Mouse (Mus musculus) ES-Bruce4 (cell line): Measurements from ENCODE around the gene Asic2. TPM values are rescaled to one million over a fixed set of nuclear protein-coding genes. Genes with fewer than 3 reads are reported as not detected.

Experiments
- H3K27ac ChIP-seq: 2 replicates; pipeline ENCODE4 v1.5.1; 2012; ENCODE audit warnings: low read length, inconsistent platforms; ENCODE audit not compliant: insufficient read depth
- H3K27me3 ChIP-seq: 2 replicates; pipeline ENCODE4 v1.6.1; 2012; ENCODE audit warnings: mild to moderate bottlenecking, low read length, inconsistent platforms; ENCODE audit not compliant: control insufficient read depth, poor library complexity, insufficient read depth, severe bottlenecking
- H3K36me3 ChIP-seq: 2 replicates; pipeline ENCODE4 v1.6.1; 2012; ENCODE audit warnings: inconsistent platforms, mild to moderate bottlenecking, low read length, moderate library complexity; ENCODE audit not compliant: control insufficient read depth, poor library complexity, insufficient read depth, severe bottlenecking
- H3K4me1 ChIP-seq: one replicate; pipeline ENCODE4 v1.8.1; 2011; ENCODE audit warnings: low read length; ENCODE audit not compliant: control insufficient read depth, insufficient read depth
- H3K4me3 ChIP-seq: 2 replicates; pipeline ENCODE4 v1.5.1; 2011; ENCODE audit warnings: low read depth, mild to moderate bottlenecking, low read length
- H3K9ac ChIP-seq: 2 replicates; pipeline ENCODE4 v1.6.1; 2012; ENCODE audit warnings: low read depth, mild to moderate bottlenecking, inconsistent platforms; ENCODE audit not compliant: poor library complexity, severe bottlenecking
- H3K9me3 ChIP-seq: replicated peaks from 2 replicates; pipeline ENCODE4 v1.6.1; 2012; ENCODE audit warnings: mild to moderate bottlenecking, low read length, inconsistent platforms; ENCODE audit not compliant: control insufficient read depth, poor library complexity, insufficient read depth, severe bottlenecking
- CTCF ChIP-seq: IDR thresholded peaks from one replicate; pipeline ENCODE4 v1.8.1; 2011; ENCODE audit warnings: low read depth, low read length
- EP300 ChIP-seq: IDR thresholded peaks from 2 replicates; pipeline ENCODE4 v1.6.1; 2011; ENCODE audit warnings: low read depth, low read length; ENCODE audit not compliant: insufficient read depth
- POLR2A ChIP-seq: IDR thresholded peaks from one replicate; pipeline ENCODE4 v1.8.1; 2011; ENCODE audit warnings: low read length; ENCODE audit not compliant: insufficient read depth
- polyA plus RNA-seq: library from polyadenylated mRNA; stranded (reverse); fragments of >200 nt; gene quantifications from 2 replicates; pipeline ENCODE4 v1.2.4, GENCODE M21; 2011; ENCODE audit warnings: low read depth; ENCODE audit not compliant: missing spikeins, insufficient read depth, insufficient read length

Gene Asic2
- polyA plus RNA-seq, 1 experiment: not detected

- Histone ChIP-seq H3K36me3 (no peaks in the 10 kb centered on the region), H3K27me3 (no peaks in the 10 kb centered on the region), H3K9ac (no peak overlapping the region), H3K27ac (no peak overlapping the region), H3K9me3 (no peaks in the 10 kb centered on the region), H3K4me3 (no peak overlapping the region), H3K4me1 (no peaks in the 10 kb centered on the region)
- no peak for TF ChIP-seq CTCF
- TF ChIP-seq EP300: no peak
- TF ChIP-seq POLR2A: no peak
Observed at GRCm38 (mm10) chr11:81060077-81060476, 908.2 kb downstream of the Asic2 start.

- no peaks in the 10 kb centered on the region for H3K27me3 ChIP-seq
- no peaks in the 10 kb centered on the region for H3K9me3 ChIP-seq
- H3K4me1 ChIP-seq: no peaks in the 10 kb centered on the region
- H3K9ac ChIP-seq: no peak overlapping the region
- TF ChIP-seq EP300 (no peak), CTCF (no peak), POLR2A (no peak)
- no peak overlapping the region for H3K27ac ChIP-seq
- no peaks in the 10 kb centered on the region for H3K36me3 ChIP-seq
- no peak overlapping the region for H3K4me3 ChIP-seq
Observed at GRCm38 (mm10) chr11:81059546-81059945, 908.7 kb downstream of the Asic2 start.

- Histone ChIP-seq H3K36me3 (no peaks in the 10 kb centered on the region), H3K9me3 (no peaks in the 10 kb centered on the region), H3K27me3 (no peaks in the 10 kb centered on the region), H3K4me3 (no peak overlapping the region), H3K9ac (no peak overlapping the region), H3K4me1 (no peaks in the 10 kb centered on the region), H3K27ac (no peak overlapping the region)
- no peak for TF ChIP-seq POLR2A
- TF ChIP-seq CTCF: no peak
- TF ChIP-seq EP300: no peak
Observed at GRCm38 (mm10) chr11:81057506-81057905, 910.8 kb downstream of the Asic2 start.

GRCm38 (mm10) chr11:81056776-81057175, 911.5 kb downstream of the Asic2 start:
- TF ChIP-seq POLR2A (no peak), EP300 (no peak), CTCF (no peak)
- no peaks in the 10 kb centered on the region for H3K36me3 ChIP-seq
- no peak overlapping the region for H3K9ac ChIP-seq
- H3K9me3 ChIP-seq: no peaks in the 10 kb centered on the region
- H3K4me3 ChIP-seq: no peak overlapping the region
- H3K27ac ChIP-seq: no peak overlapping the region
- no peaks in the 10 kb centered on the region for H3K4me1 ChIP-seq
- H3K27me3 ChIP-seq: no peaks in the 10 kb centered on the region

GRCm38 (mm10) chr11:81055446-81056145, 912.7 kb downstream of the Asic2 start:
- Histone ChIP-seq H3K36me3 (no peaks in the 10 kb centered on the region), H3K9ac (no peak overlapping the region), H3K27ac (no peak overlapping the region), H3K4me3 (no peak overlapping the region), H3K9me3 (no peaks in the 10 kb centered on the region), H3K4me1 (no peaks in the 10 kb centered on the region), H3K27me3 (no peaks in the 10 kb centered on the region)
- TF ChIP-seq CTCF (no peak), EP300 (no peak), POLR2A (no peak)

GRCm38 (mm10) chr11:81053826-81054225, 914.4 kb downstream of the Asic2 start:
- TF ChIP-seq EP300 (no peak), CTCF (no peak), POLR2A (no peak)
- Histone ChIP-seq H3K9me3 (no peaks in the 10 kb centered on the region), H3K27me3 (no peaks in the 10 kb centered on the region)

More at GRCm38 (mm10) chr11:81053826-81054225, 914.4 kb downstream of the Asic2 start:
- H3K4me1 ChIP-seq: no peaks in the 10 kb centered on the region
- no peaks in the 10 kb centered on the region for H3K36me3 ChIP-seq
- H3K4me3 ChIP-seq: no peak overlapping the region
- H3K9ac ChIP-seq: no peak overlapping the region
- no peak overlapping the region for H3K27ac ChIP-seq
